Mouse (Mus musculus) liver, adult 2 months (tissue): ENCODE data around the gene Kpnb1.

Experiments used
- CTCF ChIP-seq: fragments of 200-500 bp; IDR thresholded peaks from 2 replicates; pipeline ENCODE4 v1.5.1; 2011; ENCODE audit warnings: low read depth, low read length, control low read depth
- POLR2A ChIP-seq: fragments of 200-500 bp; IDR thresholded peaks from 2 replicates; pipeline ENCODE4 v1.6.1; 2011; ENCODE audit warnings: low read length, control low read depth; ENCODE audit not compliant: insufficient read depth; ENCODE audit errors: extremely low read depth

- TF ChIP-seq CTCF (no peak), POLR2A (no peak)
These were observed 9.5 kb downstream of the Kpnb1 start for GRCm38 (mm10) chr11:97178198-97178597.
